Mouse (Mus musculus): Measurements from ENCODE around the gene Rasa3.
A peak's percentile ranks its signal among the peaks of the same experiment; 100 is the strongest.

Gene Rasa3

GRCm38 (mm10) chr8:13685674-13686314 is 8.4 kb upstream of the Rasa3 start:
- DNase-seq (ENCODE audit: extremely low spot score, low read depth, low spot score): no peak

GRCm38 (mm10) chr8:13684131-13684530 is 6.7 kb upstream of the Rasa3 start:
- no peak for DNase-seq (ENCODE audit: extremely low spot score, low read depth, low spot score)

- DNase-seq (ENCODE audit: extremely low spot score, low read depth, low spot score): no peak
Measured at GRCm38 (mm10) chr8:13678182-13678581, 779 bp upstream of the Rasa3 start.

- DNase-seq (ENCODE audit: extremely low spot score, low read depth, low spot score): no peak
Measured at GRCm38 (mm10) chr8:13676701-13677412, 546 bp downstream of the Rasa3 start.

- DNase-seq (ENCODE audit: extremely low spot score, low read depth, low spot score): peak; percentile 37
Measured at GRCm38 (mm10) chr8:13676302-13676700, 1.1 kb downstream of the Rasa3 start.

GRCm38 (mm10) chr8:13675524-13675923 is 1.9 kb downstream of the Rasa3 start:
- no peak for DNase-seq (ENCODE audit: extremely low spot score, low read depth, low spot score)

- no peak for DNase-seq (ENCODE audit: extremely low spot score, low read depth, low spot score)
Measured at GRCm38 (mm10) chr8:13675121-13675520, 2.3 kb downstream of the Rasa3 start.

- DNase-seq (ENCODE audit: extremely low spot score, low read depth, low spot score): no peak
Measured at GRCm38 (mm10) chr8:13674294-13675010, 3.0 kb downstream of the Rasa3 start.

- no peak for DNase-seq (ENCODE audit: extremely low spot score, low read depth, low spot score)
Measured at GRCm38 (mm10) chr8:13673215-13673614, 4.2 kb downstream of the Rasa3 start.

GRCm38 (mm10) chr8:13671246-13672003 is 6.0 kb downstream of the Rasa3 start:
- DNase-seq (ENCODE audit: extremely low spot score, low read depth, low spot score): no peak

GRCm38 (mm10) chr8:13670011-13670471 is 7.4 kb downstream of the Rasa3 start:
- no peak for DNase-seq (ENCODE audit: extremely low spot score, low read depth, low spot score)

GRCm38 (mm10) chr8:13668367-13668766 is 9.0 kb downstream of the Rasa3 start:
- no peak for DNase-seq (ENCODE audit: extremely low spot score, low read depth, low spot score)

- DNase-seq (ENCODE audit: extremely low spot score, low read depth, low spot score): no peak
Measured at GRCm38 (mm10) chr8:13667917-13668316, 9.5 kb downstream of the Rasa3 start.

GRCm38 (mm10) chr8:13665944-13666343 is 11.5 kb downstream of the Rasa3 start:
- no peak for DNase-seq (ENCODE audit: extremely low spot score, low read depth, low spot score)

GRCm38 (mm10) chr8:13665538-13665937 is 11.9 kb downstream of the Rasa3 start:
- no peak for DNase-seq (ENCODE audit: extremely low spot score, low read depth, low spot score)

- DNase-seq (ENCODE audit: extremely low spot score, low read depth, low spot score): no peak
Measured at GRCm38 (mm10) chr8:13664711-13665210, 12.6 kb downstream of the Rasa3 start.

- no peak for DNase-seq (ENCODE audit: extremely low spot score, low read depth, low spot score)
Measured at GRCm38 (mm10) chr8:13660323-13660722, 17.1 kb downstream of the Rasa3 start.

GRCm38 (mm10) chr8:13657479-13657878 is 19.9 kb downstream of the Rasa3 start:
- DNase-seq (ENCODE audit: extremely low spot score, low read depth, low spot score): no peak

- DNase-seq (ENCODE audit: extremely low spot score, low read depth, low spot score): no peak
Measured at GRCm38 (mm10) chr8:13655033-13655351, 22.4 kb downstream of the Rasa3 start.

- DNase-seq (ENCODE audit: extremely low spot score, low read depth, low spot score): no peak
Measured at GRCm38 (mm10) chr8:13654350-13655032, 22.9 kb downstream of the Rasa3 start.
